Mouse (Mus musculus): ENCODE measurements around the gene Ttc1.

Gene Ttc1

GRCm38 (mm10) chr11:43747233-43748226 is at the start of gene Ttc1:
Ttc1 (minus strand) TSS chr11:43748008.
- peak; percentile 99 for DNase-seq (ENCODE audit: low spot score)

- no peak for DNase-seq (ENCODE audit: low spot score)
Measured at GRCm38 (mm10) chr11:43795992-43796391, 48.2 kb upstream of the Ttc1 start.

DNA sequence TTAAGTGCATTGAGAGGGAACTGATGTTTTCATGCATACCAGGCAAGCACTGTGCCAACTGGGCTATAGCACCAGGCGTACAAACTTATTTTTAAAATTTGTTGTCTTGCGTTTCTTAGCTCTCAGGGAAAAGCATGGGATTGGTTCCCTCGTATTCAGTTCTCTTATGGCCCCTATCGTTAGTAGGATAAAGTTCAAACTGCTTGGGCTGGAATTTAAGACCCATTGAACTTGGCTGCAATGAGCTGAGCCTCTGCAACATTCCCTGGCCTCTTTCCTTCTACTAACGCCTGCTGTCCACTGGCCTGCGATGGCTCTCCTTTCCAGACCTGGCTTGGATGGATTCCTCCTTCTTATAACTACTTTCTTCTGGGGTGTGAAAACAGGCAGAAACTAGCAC is 42.6 kb upstream of the Ttc1 start:
- DNase-seq (ENCODE audit: low spot score) = no peak

- peak; percentile 68 for DNase-seq (ENCODE audit: low spot score)
Measured at GRCm38 (mm10) chr11:43783772-43784171, 36.0 kb upstream of the Ttc1 start.

- no peak for DNase-seq (ENCODE audit: low spot score)
Measured at GRCm38 (mm10) chr11:43783106-43783505, 35.3 kb upstream of the Ttc1 start.

- no peak for DNase-seq (ENCODE audit: low spot score)
Measured at GRCm38 (mm10) chr11:43779551-43779950, 31.7 kb upstream of the Ttc1 start.

DNA sequence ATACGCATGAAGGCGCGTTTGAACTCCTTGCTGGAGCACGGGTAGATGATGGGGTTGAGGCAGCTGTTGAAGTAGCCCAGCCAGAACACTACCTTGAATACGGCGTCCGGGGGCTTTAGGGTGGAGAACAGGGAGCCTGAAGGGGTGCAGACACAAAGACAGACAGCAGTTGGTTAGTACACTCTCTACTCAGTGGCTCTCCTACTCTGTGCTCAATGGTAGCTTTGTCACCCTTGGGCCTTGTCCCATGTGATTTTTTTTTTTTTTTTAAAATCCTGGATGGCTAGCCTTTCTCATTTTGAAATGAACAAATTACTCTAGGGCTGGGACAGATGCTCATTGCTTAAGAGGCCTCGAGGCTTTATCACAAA is 28.5 kb upstream of the Ttc1 start:
- no peak for DNase-seq (ENCODE audit: low spot score)

GRCm38 (mm10) chr11:43775469-43776323 is 27.9 kb upstream of the Ttc1 start:
- no peak for DNase-seq (ENCODE audit: low spot score)

DNA sequence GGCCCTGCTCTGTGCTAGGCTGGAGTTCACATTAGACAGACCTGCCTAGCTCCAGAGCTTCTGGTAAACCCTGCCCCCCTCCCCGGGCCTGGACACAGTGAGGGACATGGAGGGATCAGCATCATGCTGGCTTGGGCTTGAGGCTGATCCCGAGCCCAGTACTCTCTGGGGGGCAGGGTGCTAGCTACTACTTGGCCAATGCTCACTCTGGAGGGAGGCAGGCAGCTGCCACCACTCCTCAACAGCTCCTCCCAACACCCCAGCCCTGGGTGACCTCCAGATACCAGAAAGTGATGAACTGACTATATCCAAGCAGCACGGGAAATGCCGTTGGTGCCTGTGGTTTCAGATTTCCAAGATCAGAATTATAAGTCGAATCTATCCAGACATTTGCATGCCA is 25.9 kb upstream of the Ttc1 start:
- DNase-seq (ENCODE audit: low spot score) = peak; percentile 66

DNA sequence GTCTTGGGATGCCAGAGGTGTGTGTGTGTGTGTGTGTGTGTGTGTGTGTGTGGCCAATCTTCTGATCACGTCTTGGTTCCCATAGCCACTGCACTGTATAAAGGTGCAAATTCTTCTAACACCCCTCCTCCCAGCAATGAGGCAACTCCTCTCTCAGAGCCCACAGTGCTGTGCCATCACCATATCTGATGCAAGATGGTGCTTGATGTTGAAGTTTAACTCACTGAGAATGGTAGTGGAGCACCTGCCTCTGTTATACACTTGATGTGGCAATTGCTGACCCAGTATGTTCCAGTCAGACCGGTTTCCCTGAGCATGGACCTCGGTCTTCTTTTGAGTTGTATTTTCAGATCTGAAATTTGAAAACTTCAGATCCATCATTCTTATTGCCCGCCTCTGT is 22.3 kb upstream of the Ttc1 start:
- DNase-seq (ENCODE audit: low spot score) = peak; percentile 31

DNA sequence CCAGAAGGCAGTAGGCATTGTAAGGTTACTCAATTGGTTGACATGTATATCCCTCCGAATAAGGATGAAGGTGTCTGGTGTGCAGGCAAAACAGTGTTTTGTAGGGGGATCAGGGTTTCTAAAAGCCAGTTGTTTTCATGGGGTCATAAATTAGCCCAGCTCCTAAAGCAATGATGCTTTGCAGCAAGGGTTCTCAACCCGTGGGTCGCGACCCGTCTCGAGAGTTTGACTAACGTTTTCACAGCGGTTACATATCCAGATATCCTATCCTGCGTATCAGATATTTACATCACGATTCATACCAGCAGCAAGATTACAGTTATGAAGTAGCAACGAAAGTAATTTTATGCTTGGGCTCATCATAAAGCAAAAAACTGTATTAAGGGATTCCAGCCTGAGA is 19.9 kb upstream of the Ttc1 start:
- no peak for DNase-seq (ENCODE audit: low spot score)

DNA sequence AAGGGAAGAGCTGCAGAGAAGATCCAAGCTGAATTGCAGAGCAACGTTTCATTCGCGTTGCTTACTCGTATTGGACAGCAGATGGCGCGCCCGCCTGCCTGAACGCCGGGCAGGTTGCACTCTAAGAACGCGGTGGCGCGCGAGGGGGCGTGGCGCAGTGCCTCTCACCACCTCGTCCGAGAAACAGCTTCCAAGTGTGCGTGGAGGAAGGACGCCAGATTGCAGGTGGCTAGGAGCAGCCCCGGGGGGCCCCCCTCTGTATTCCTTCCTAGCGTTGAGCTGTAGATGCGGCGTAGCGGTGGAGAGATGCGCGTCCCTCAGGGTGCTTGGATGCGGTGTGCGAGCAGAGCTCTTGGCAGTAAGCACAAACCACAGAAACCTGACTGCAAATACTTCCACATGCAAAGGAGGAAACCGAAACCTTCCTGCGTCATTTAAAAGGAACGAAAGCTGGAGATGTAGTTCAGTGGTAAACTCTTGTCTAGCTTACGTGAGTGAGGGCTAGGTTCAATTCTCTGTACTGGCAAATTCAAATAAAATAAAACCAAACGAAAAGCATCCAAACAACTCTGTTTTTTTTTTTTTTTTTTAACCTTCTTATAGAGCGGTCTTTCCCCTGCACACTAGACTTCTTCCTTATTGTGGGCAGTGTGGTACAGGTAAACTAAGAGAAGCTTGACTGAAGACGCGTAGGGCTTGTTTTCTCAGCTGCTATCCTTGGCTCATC is 19.3 kb upstream of the Ttc1 start:
- peak; percentile 76 for DNase-seq (ENCODE audit: low spot score)

DNA sequence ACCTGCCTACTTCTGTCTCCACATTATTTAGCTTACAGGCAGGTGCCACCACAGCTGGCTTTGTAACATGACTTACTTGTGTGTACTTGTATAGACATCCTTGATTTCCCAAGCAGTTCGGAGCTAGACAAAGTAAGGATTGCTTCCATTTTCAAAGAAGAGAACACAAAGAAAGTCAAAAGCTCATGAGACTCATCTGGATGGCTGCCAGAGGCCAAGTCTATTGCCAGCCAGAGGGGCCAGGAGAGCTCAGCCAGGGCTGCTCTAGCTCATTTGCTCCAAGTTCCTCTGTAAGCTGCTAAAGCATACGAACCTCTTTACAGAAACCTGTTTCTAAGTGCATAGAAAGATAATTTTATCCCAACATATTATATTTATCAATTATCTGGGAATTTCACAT is 10.6 kb upstream of the Ttc1 start:
- no peak for DNase-seq (ENCODE audit: low spot score)

DNA sequence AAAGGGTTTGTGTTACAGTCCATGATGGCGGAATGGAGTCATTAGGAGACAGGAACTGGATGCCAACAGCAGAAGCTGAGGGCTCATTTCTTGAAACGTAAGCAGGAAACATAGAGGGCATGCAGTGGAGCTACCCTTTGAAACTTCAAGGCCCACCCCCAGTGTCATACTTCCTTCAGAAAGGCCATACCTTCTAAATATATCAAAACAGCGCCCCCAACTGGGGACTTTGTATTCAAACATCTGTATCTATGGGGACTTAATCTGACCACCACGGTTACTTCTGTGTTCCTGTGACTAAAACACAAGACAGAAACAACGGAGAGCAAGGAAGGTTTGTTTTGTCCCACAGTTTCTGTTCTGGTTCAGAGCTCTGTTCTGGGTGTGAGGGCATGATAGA is 7.6 kb upstream of the Ttc1 start:
- no peak for DNase-seq (ENCODE audit: low spot score)

- no peak for DNase-seq (ENCODE audit: low spot score)
Measured at GRCm38 (mm10) chr11:43754568-43754967, 6.8 kb upstream of the Ttc1 start.

GRCm38 (mm10) chr11:43751542-43751941 is 3.7 kb upstream of the Ttc1 start:
- DNase-seq (ENCODE audit: low spot score) = no peak

DNA sequence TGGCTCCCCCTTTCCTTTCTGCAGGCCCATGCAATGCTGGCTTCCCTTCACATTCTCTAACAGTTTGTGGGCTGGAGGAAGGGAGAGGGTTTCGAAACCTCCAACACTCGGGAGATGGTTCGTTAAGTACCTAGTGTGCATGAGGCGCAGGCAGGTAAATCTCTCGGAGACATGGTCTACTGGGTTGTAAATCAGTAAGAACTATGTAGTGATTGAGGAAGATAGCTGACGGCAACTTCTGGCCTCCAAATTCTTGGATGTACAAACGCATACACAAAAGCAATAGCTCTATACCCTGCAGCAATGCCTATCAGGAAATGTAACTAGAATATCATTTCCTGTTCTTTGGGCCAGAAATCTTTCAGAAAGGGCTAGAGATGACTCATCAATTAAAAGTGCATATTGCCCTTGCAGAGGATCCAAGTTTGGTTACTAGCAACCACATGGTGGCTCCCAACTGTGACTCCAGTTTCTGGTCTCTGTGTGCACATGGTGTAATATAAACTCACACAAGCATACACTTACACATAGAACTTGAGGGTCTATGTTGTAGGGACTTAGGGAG is 19.0 kb downstream of the Ttc1 start:
- no peak for DNase-seq (ENCODE audit: low spot score)

- no peak for DNase-seq (ENCODE audit: low spot score)
Measured at GRCm38 (mm10) chr11:43727796-43728195, 20.0 kb downstream of the Ttc1 start.

DNA sequence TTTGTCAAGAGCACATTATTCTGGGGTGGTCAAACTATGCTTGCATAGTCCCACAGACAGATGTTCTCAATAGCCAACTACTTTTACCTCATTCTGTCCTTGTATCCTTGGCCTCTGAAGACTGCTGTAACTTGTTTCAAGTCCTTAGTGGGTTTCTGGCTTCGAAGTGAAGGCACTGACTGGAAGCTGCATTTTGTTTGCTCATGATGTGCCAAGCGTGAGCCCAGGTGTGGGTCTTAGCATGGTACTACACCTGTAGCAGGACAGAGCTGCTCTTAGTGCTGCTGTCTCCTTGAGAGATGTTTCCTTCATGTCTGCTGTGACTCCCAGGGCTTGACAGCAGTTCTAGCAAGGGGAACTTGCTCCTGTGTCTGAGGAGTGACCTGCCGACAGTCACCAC is 24.4 kb downstream of the Ttc1 start:
- DNase-seq (ENCODE audit: low spot score) = no peak

- no peak for DNase-seq (ENCODE audit: low spot score)
Measured at GRCm38 (mm10) chr11:43712178-43712577, 35.6 kb downstream of the Ttc1 start.

DNA sequence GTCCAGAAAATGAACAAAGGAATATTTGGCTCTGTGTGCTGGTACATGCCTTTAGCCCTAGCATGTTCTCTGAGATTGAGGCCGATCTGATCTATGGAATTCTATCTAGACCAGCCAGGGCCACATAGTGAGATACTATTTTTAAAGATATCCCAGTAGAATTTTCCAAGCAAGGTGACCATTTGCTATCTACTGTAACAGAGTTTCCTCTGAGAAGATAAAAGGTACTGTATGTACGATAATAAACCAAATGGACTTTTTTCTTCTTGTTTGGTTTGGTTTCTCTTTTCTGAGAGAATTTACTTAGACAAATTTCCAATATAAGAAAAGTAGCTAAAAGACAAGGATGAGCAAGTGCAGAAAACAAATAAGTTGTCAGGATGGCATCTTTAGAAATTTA is 39.4 kb downstream of the Ttc1 start:
- no peak for DNase-seq (ENCODE audit: low spot score)

DNA sequence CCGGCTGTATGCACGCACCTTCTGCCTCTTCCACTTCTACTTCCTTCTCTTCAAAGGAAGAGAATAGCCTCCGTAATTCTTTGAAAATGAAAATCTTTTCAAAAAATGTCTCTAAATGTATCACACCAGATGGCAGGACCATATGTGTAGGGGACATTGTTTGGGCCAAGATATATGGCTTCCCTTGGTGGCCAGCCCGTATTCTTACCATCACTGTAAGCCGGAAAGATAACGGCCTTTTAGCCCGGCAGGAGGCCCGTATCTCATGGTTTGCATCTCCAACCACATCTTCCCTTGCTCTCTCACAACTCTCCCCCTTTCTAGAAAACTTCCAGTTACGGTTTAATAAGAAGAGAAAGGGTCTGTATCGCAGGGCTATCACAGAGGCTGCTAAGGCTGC is 42.1 kb downstream of the Ttc1 start:
- DNase-seq (ENCODE audit: low spot score) = no peak

Data from lung, postnatal 25 days (tissue).